Mouse (Mus musculus) forebrain, embryonic 11.5 days (tissue): ENCODE data around the gene Cdc42ep4. TPM values are rescaled to one million over a fixed set of nuclear protein-coding genes. Genes with fewer than 3 reads are reported as not detected.

Source experiments
- ATAC-seq: fragments of 200-750 bp; cut with Nextera tagmentation; replicated peaks from 2 replicates; pipeline ENCODE4 v1.8.0; 2017; ENCODE audit warnings: moderate TSS enrichment; ENCODE audit not compliant: low FRiP score
- DNase-seq: peaks from one replicate; pipeline ENCODE4 v3.0.0-alpha.2; 2017; ENCODE audit warnings: low spot score
- H3K27ac ChIP-seq: fragments of 300-500 bp; sonication (generic); 2 replicates; pipeline ENCODE4 v1.5.1; 2014; ENCODE audit warnings: low read depth, low read length
- H3K27me3 ChIP-seq: fragments of 300-500 bp; sonication (generic); 2 replicates; pipeline ENCODE4 v1.6.1; 2014; ENCODE audit warnings: mild to moderate bottlenecking, low read length, mixed read lengths; ENCODE audit not compliant: control insufficient read depth, insufficient read depth
- H3K36me3 ChIP-seq: fragments of 300-500 bp; sonication (generic); 2 replicates; pipeline ENCODE4 v1.6.1; 2014; ENCODE audit warnings: mild to moderate bottlenecking, low read length, moderate library complexity, mixed read lengths; ENCODE audit not compliant: control insufficient read depth, insufficient read depth
- H3K4me1 ChIP-seq: fragments of 300-500 bp; sonication (generic); replicated peaks from 2 replicates; pipeline ENCODE4 v1.6.1; 2014; ENCODE audit warnings: low read length, mixed read lengths; ENCODE audit not compliant: control insufficient read depth, insufficient read depth
- H3K4me2 ChIP-seq: fragments of 300-500 bp; sonication (generic); 2 replicates; pipeline ENCODE4 v1.6.1; 2014; ENCODE audit warnings: low read depth, mild to moderate bottlenecking, low read length, moderate library complexity, mixed read lengths; ENCODE audit not compliant: severe bottlenecking
- H3K4me3 ChIP-seq: fragments of 300-500 bp; sonication (generic); 2 replicates; pipeline ENCODE4 v1.5.1; 2014; ENCODE audit warnings: low read depth, low read length
- H3K9ac ChIP-seq: fragments of 300-500 bp; sonication (generic); 2 replicates; pipeline ENCODE4 v1.6.1; 2014; ENCODE audit warnings: low read length
- H3K9me3 ChIP-seq: fragments of 300-500 bp; sonication (generic); 2 replicates; pipeline ENCODE4 v1.6.1; 2016; ENCODE audit warnings: low read length, mixed read lengths; ENCODE audit not compliant: control insufficient read depth
- WGBS: fragments of 180-500 bp; shearing (Covaris S2); extraction: QIAGEN DNeasy Blood & Tissue Kit; methylation state at CpG from one replicate; pipeline ENCODE4 v1.1.7; 2014; 5-methylcytosine and 5-hydroxymethylcytosine counted together
- polyA plus RNA-seq: library from polyadenylated mRNA; unstranded; fragments of >200 nt; fragmentation: Nextera tagmentation; extraction: Ambion mirVana; gene quantifications from 2 replicates; pipeline ENCODE4 v1.2.1, GENCODE M21; 2014

The Cdc42ep4 gene
- polyA plus RNA-seq, 1 experiment from 2014 or later = 78.5 TPM

GRCm38 (mm10) chr11:113788183-113788789 lies 36.6 kb upstream of the Cdc42ep4 start:
- no peak for DNase-seq
- no peak overlapping the region for H3K4me3 ChIP-seq
- H3K4me2 ChIP-seq = no peak overlapping the region
- H3K4me1 ChIP-seq = peaks cover 44% of the 10 kb centered on the region
- no peaks in the 10 kb centered on the region for H3K9me3 ChIP-seq
- no peak overlapping the region for H3K27ac ChIP-seq
- no peak overlapping the region for H3K9ac ChIP-seq
- ATAC-seq = no peak
- H3K36me3 ChIP-seq = no peaks in the 10 kb centered on the region
- WGBS = 76% methylated on average over 2 of the region's 2 CpGs
- H3K27me3 ChIP-seq = no peaks in the 10 kb centered on the region

- Histone ChIP-seq H3K4me2 (no peak overlapping the region), H3K27ac (peak overlapping the region; percentile 100), H3K36me3 (no peaks in the 10 kb centered on the region), H3K27me3 (no peaks in the 10 kb centered on the region), H3K9me3 (no peaks in the 10 kb centered on the region), H3K9ac (no peak overlapping the region), H3K4me1 (peaks cover 44% of the 10 kb centered on the region), H3K4me3 (no peak overlapping the region)
- DNase-seq (peak; percentile 48), ATAC-seq (no peak)
- 63% methylated on average over 13 of the region's 13 CpGs for WGBS
Observed at GRCm38 (mm10) chr11:113787432-113788182, 35.9 kb upstream of the Cdc42ep4 start.

- H3K9ac ChIP-seq = peak overlapping the region; percentile 75; the same call in 1 of the 2 replicates
- H3K9me3 ChIP-seq = no peaks in the 10 kb centered on the region
- H3K36me3 ChIP-seq = no peaks in the 10 kb centered on the region
- 80% methylated on average over 11 of the region's 11 CpGs for WGBS
- peak; percentile 51 for DNase-seq
- H3K27ac ChIP-seq = peak overlapping the region; percentile 100
- no peak for ATAC-seq
- peak overlapping the region; percentile 68; the same call in 1 of the 2 replicates for H3K4me2 ChIP-seq
- H3K4me1 ChIP-seq = peaks cover 44% of the 10 kb centered on the region
- no peak overlapping the region for H3K4me3 ChIP-seq
- H3K27me3 ChIP-seq = no peaks in the 10 kb centered on the region
Observed at GRCm38 (mm10) chr11:113787009-113787408, 35.3 kb upstream of the Cdc42ep4 start.

- Histone ChIP-seq H3K4me1 (peaks cover 38% of the 10 kb centered on the region), H3K4me3 (peak overlapping the region; percentile 30), H3K9me3 (no peaks in the 10 kb centered on the region), H3K9ac (peak overlapping the region; percentile 75), H3K27ac (peak overlapping the region; percentile 100), H3K36me3 (no peaks in the 10 kb centered on the region), H3K4me2 (peak overlapping the region; percentile 68), H3K27me3 (no peaks in the 10 kb centered on the region)
- DNase-seq = no peak
- no peak for ATAC-seq
- WGBS = 37% methylated on average over 4 of the region's 4 CpGs
Observed at GRCm38 (mm10) chr11:113786395-113786794, 34.7 kb upstream of the Cdc42ep4 start.

DNA sequence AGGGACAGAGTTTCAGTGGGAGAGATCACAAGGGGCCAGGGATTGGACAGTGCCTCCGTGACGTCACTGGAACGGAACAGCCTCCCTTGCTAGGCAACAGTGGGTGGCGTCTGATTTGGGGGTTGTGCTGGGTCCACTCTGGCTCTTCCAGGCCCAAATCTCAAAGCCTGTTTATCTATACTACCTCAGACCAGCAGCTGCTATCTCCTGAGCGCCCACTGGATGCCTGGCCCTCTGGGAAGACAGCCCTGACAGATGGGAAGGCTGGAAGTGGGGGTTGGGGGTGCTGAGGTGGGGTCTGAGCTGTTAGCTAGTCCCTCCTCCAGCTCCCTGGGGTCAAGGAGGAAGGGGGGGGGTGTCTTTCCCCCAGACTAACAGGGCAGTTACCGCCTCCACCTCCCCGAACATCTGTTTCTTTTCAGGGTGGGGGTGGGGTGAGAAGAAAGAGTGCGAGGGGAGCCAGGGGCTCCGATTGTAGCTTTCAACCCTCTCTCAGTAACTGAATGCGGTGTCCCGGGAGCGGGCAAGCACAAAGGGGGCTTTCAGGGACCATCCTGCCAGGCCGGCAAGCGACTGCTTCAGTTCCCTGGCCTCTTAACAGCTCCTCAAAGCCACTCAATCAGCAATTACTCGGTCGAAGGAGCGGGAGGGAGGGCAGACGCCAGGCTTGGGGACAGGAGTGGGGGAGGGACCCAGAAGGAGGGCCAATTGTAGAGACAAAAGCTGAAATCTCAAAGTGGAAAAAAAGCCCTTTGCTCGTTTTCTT lies 33.9 kb upstream of the Cdc42ep4 start:
- DNase-seq (peak; percentile 94), ATAC-seq (peak; percentile 92)
- Histone ChIP-seq H3K9ac (peak overlapping the region; percentile 75), H3K27me3 (no peaks in the 10 kb centered on the region), H3K9me3 (no peaks in the 10 kb centered on the region), H3K27ac (peak overlapping the region; percentile 100), H3K4me2 (peak overlapping the region; percentile 68), H3K36me3 (no peaks in the 10 kb centered on the region), H3K4me1 (peaks cover 32% of the 10 kb centered on the region), H3K4me3 (peak overlapping the region; percentile 30; the same call in 1 of the 2 replicates)
- WGBS = under 1% methylated on average over 19 of the region's 19 CpGs

- H3K27me3 ChIP-seq = no peaks in the 10 kb centered on the region
- peak overlapping the region; percentile 68; the same call in 1 of the 2 replicates for H3K4me2 ChIP-seq
- WGBS = 18% methylated on average over 2 of the region's 2 CpGs
- H3K36me3 ChIP-seq = no peaks in the 10 kb centered on the region
- peak; percentile 60 for DNase-seq
- peaks cover 32% of the 10 kb centered on the region for H3K4me1 ChIP-seq
- H3K9me3 ChIP-seq = no peaks in the 10 kb centered on the region
- peak; percentile 32 for ATAC-seq
- H3K9ac ChIP-seq = peak overlapping the region; percentile 55
- peak overlapping the region; percentile 100 for H3K27ac ChIP-seq
- peak overlapping the region; percentile 30; the same call in 1 of the 2 replicates for H3K4me3 ChIP-seq
Observed at GRCm38 (mm10) chr11:113784656-113785396, 33.1 kb upstream of the Cdc42ep4 start.

DNA sequence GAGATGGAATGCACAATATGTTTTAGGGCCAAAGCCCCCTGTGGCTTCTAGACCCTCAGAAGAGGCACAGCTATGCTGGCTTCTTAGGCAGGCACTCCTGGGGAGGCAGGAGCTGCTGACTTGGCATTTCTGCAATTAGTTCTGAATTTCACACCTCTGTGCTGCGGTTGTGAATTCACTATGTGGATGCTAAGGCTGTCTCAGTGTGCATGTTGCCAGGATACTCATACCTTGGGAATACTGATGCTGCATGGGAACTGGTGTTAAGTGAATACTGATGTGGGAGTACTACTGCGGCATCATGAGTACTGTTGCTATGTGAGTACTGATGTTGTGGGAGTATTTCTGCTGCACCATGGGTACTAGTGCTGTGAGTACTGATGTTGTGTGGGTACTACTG lies 30.8 kb upstream of the Cdc42ep4 start:
- no peak overlapping the region for H3K4me2 ChIP-seq
- ATAC-seq (no peak), DNase-seq (no peak)
- no peak overlapping the region for H3K4me3 ChIP-seq
- no peaks in the 10 kb centered on the region for H3K9me3 ChIP-seq
- H3K27ac ChIP-seq = peak overlapping the region; percentile 53
- H3K4me1 ChIP-seq = peaks cover 33% of the 10 kb centered on the region
- no peaks in the 10 kb centered on the region for H3K36me3 ChIP-seq
- H3K9ac ChIP-seq = no peak overlapping the region
- no peaks in the 10 kb centered on the region for H3K27me3 ChIP-seq
- WGBS = 84% methylated on average over 2 of the region's 2 CpGs

- Histone ChIP-seq H3K9me3 (no peaks in the 10 kb centered on the region), H3K36me3 (no peaks in the 10 kb centered on the region), H3K27me3 (no peaks in the 10 kb centered on the region), H3K27ac (peak overlapping the region; percentile 53), H3K9ac (no peak overlapping the region), H3K4me2 (no peak overlapping the region), H3K4me3 (no peak overlapping the region), H3K4me1 (peaks cover 29% of the 10 kb centered on the region)
- ATAC-seq (no peak), DNase-seq (no peak)
- 79% methylated on average over 2 of the region's 2 CpGs for WGBS
Observed at GRCm38 (mm10) chr11:113782006-113782405, 30.3 kb upstream of the Cdc42ep4 start.
